Mouse (Mus musculus): ENCODE data around the gene Dolpp1. TPM values are rescaled to one million over a fixed set of nuclear protein-coding genes. Genes with fewer than 3 reads are reported as not detected.

Gene Dolpp1
- polyA plus RNA-seq, 1 experiment from 2014 or later = 33.2 TPM

DNA sequence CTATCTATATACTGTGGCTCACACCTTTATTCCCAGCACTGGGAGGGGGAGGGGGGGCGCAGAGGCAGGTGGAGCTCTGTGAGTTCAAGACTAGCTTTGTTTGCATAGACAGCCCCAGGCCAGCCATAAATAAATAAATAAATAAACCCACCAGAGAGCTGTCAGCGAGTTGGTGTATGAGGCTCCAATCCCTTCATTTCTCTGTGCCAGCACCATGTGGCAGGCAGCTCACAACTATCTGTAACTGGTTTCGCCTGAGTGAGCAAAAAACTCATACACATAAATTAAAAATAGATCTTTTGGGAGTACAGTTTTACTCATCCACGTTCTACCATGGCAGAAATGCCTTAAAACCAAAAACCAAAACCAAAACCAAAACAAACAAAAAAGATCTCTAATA lies 29.4 kb downstream of the Dolpp1 start:
- H3K36me3 ChIP-seq = peaks cover 12% of the 10 kb centered on the region
- 71% methylated on average over 4 of the region's 4 CpGs for WGBS
- H3K9ac ChIP-seq (replicated peaks) = no peak overlapping the region
- H3K4me2 ChIP-seq = no peak overlapping the region
- no peak for ATAC-seq (ENCODE audit: insufficient number of reproducible peaks, insufficient read depth, low FRiP score, low TSS enrichment, low read depth)
- H3K9me3 ChIP-seq = no peaks in the 10 kb centered on the region
- H3K4me3 ChIP-seq (replicated peaks) = no peak overlapping the region
- 0 out of 2 replicates have a peak overlapping the region, but pooled peaks have one; percentile 37 for H3K27ac ChIP-seq
- no peaks in the 10 kb centered on the region for H3K27me3 ChIP-seq
- peaks cover 38% of the 10 kb centered on the region for H3K4me1 ChIP-seq (replicated peaks)

GRCm38 (mm10) chr2:30429156-30429555 lies 37.1 kb downstream of the Dolpp1 start:
- Histone ChIP-seq H3K36me3 (peaks cover 83% of the 10 kb centered on the region), H3K4me3 (replicated peaks) (no peak overlapping the region), H3K4me1 (replicated peaks) (no peaks in the 10 kb centered on the region), H3K9ac (replicated peaks) (no peak overlapping the region), H3K4me2 (no peak overlapping the region), H3K27me3 (no peaks in the 10 kb centered on the region), H3K27ac (no peak overlapping the region), H3K9me3 (no peaks in the 10 kb centered on the region)
- ATAC-seq (ENCODE audit: insufficient number of reproducible peaks, insufficient read depth, low FRiP score, low TSS enrichment, low read depth) = no peak

GRCm38 (mm10) chr2:30435326-30436155 lies 43.5 kb downstream of the Dolpp1 start:
- 62% methylated on average over 5 of the region's 5 CpGs for WGBS

DNA sequence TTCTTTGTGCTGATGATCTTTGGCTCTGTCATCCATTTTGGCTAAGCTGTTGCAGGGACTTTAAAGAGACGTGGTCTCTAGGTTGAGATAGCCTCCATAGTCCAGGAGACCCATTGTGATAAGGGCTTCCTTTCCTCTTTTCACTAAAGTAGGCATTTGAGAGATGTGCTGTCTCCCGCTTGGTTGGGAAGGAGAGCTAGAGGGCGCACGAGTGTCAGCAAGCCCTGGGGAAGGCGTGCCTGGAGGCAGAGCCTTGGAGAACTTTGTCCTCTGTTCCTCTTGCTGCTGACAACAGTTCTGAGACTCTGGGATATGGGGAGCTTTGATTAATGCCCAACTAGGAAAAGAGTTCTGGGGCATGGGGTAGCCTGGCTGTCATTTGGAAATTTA lies 44.1 kb downstream of the Dolpp1 start:
- H3K4me3 ChIP-seq (replicated peaks) = no peak overlapping the region
- H3K27ac ChIP-seq = no peak overlapping the region
- no peaks in the 10 kb centered on the region for H3K9me3 ChIP-seq
- H3K36me3 ChIP-seq = peaks cover 87% of the 10 kb centered on the region
- no peak overlapping the region for H3K9ac ChIP-seq (replicated peaks)
- no peak overlapping the region for H3K4me2 ChIP-seq
- H3K4me1 ChIP-seq (replicated peaks) = peaks cover 19% of the 10 kb centered on the region
- ATAC-seq (ENCODE audit: insufficient number of reproducible peaks, insufficient read depth, low FRiP score, low TSS enrichment, low read depth) = no peak
- H3K27me3 ChIP-seq = no peaks in the 10 kb centered on the region
- 86% methylated on average over 5 of the region's 5 CpGs for WGBS

More at GRCm38 (mm10) chr2:30435326-30436155, 43.5 kb downstream of the Dolpp1 start:
- Histone ChIP-seq H3K9me3 (no peaks in the 10 kb centered on the region), H3K4me2 (no peak overlapping the region), H3K4me3 (replicated peaks) (no peak overlapping the region), H3K27me3 (no peaks in the 10 kb centered on the region), H3K9ac (replicated peaks) (no peak overlapping the region), H3K27ac (no peak overlapping the region), H3K4me1 (replicated peaks) (peaks cover 13% of the 10 kb centered on the region), H3K36me3 (peaks cover 92% of the 10 kb centered on the region)
- ATAC-seq (ENCODE audit: insufficient number of reproducible peaks, insufficient read depth, low FRiP score, low TSS enrichment, low read depth) = no peak

- no peak overlapping the region for H3K4me2 ChIP-seq
- H3K36me3 ChIP-seq = peaks cover 81% of the 10 kb centered on the region
- H3K27me3 ChIP-seq = no peaks in the 10 kb centered on the region
- H3K9ac ChIP-seq (replicated peaks) = no peak overlapping the region
- H3K4me3 ChIP-seq (replicated peaks) = no peak overlapping the region
- peaks cover 24% of the 10 kb centered on the region for H3K4me1 ChIP-seq (replicated peaks)
- no peak for ATAC-seq (ENCODE audit: insufficient number of reproducible peaks, insufficient read depth, low FRiP score, low TSS enrichment, low read depth)
- no peaks in the 10 kb centered on the region for H3K9me3 ChIP-seq
- 83% methylated on average over 4 of the region's 4 CpGs for WGBS
- no peak overlapping the region for H3K27ac ChIP-seq
These were observed 44.8 kb downstream of the Dolpp1 start for GRCm38 (mm10) chr2:30436809-30437208.

DNA sequence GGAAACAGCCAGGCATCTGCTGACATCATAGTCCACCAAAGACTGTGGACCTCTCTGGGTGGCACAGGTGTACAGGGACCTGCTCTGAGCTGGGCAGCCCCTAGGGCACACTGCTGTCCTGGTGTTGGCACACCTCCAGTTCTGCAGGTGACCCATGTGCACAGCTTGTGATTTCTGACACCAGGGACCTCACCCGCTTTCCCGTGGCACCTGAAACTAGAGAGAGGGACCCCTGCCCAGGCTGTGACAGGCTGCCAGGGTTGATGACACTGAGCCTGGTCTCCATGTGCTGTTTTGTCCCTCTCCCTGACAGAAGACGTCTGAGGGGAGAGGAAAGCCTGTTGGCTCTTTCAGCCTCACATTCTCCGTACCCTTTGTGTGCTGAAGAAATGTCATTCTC lies 45.7 kb downstream of the Dolpp1 start:
- no peaks in the 10 kb centered on the region for H3K27me3 ChIP-seq
- no peak for ATAC-seq (ENCODE audit: insufficient number of reproducible peaks, insufficient read depth, low FRiP score, low TSS enrichment, low read depth)
- no peaks in the 10 kb centered on the region for H3K9me3 ChIP-seq
- peaks cover 34% of the 10 kb centered on the region for H3K4me1 ChIP-seq (replicated peaks)
- H3K36me3 ChIP-seq = peaks cover 75% of the 10 kb centered on the region
- WGBS = 96% methylated on average over 4 of the region's 4 CpGs
- H3K9ac ChIP-seq (replicated peaks) = no peak overlapping the region
- 0 out of 2 replicates have a peak overlapping the region, but pooled peaks have one; percentile 17 for H3K27ac ChIP-seq
- no peak overlapping the region for H3K4me3 ChIP-seq (replicated peaks)
- no peak overlapping the region for H3K4me2 ChIP-seq

DNA sequence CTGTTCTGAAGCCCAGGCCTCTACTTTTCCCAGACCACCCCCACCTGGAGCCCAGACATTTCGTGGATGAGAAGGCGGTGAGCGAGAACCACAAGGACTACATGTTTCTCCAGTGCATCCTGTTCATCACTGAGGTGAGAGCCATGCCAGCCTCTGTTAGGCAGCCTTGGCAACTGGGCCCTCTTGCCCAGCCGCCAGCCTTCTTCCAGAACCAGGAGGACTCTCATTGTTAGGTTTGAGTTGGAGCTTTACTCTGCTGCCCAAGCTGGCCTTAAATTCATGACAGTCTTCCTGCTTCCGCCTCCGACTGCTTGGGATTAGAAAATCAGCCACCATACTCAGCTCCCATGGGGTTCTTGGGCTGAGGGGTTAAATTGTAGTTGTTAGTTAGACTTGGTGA lies 47.6 kb downstream of the Dolpp1 start:
- Histone ChIP-seq H3K9ac (replicated peaks) (no peak overlapping the region; the same call in 1 of the 2 replicates), H3K36me3 (peaks cover 76% of the 10 kb centered on the region), H3K4me1 (replicated peaks) (peaks cover 52% of the 10 kb centered on the region), H3K9me3 (no peaks in the 10 kb centered on the region), H3K4me2 (no peak overlapping the region), H3K27me3 (no peaks in the 10 kb centered on the region), H3K27ac (peak overlapping the region; percentile 100), H3K4me3 (replicated peaks) (no peak overlapping the region)
- 94% methylated on average over 6 of the region's 6 CpGs for whole genome bisulfite sequencing
- ATAC-seq (ENCODE audit: insufficient number of reproducible peaks, insufficient read depth, low FRiP score, low TSS enrichment, low read depth) = no peak

- H3K4me2 ChIP-seq = peak overlapping the region; percentile 55; the same call in 1 of the 2 replicates
- H3K9ac ChIP-seq (replicated peaks) = peak overlapping the region; percentile 44
- ATAC-seq (ENCODE audit: insufficient number of reproducible peaks, insufficient read depth, low FRiP score, low TSS enrichment, low read depth) = no peak
- H3K36me3 ChIP-seq = peaks cover 78% of the 10 kb centered on the region
- no peaks in the 10 kb centered on the region for H3K27me3 ChIP-seq
- H3K9me3 ChIP-seq = no peaks in the 10 kb centered on the region
- 59% methylated on average over 3 of the region's 3 CpGs for WGBS
- no peak overlapping the region for H3K4me3 ChIP-seq (replicated peaks)
- H3K27ac ChIP-seq = peak overlapping the region; percentile 100
- peaks cover 58% of the 10 kb centered on the region for H3K4me1 ChIP-seq (replicated peaks)
These were observed 48.2 kb downstream of the Dolpp1 start for GRCm38 (mm10) chr2:30440211-30440700.

- Histone ChIP-seq H3K9ac (replicated peaks) (peak overlapping the region; percentile 52), H3K4me1 (replicated peaks) (peaks cover 65% of the 10 kb centered on the region), H3K4me2 (peak overlapping the region; percentile 55), H3K9me3 (no peaks in the 10 kb centered on the region), H3K27me3 (no peaks in the 10 kb centered on the region), H3K4me3 (replicated peaks) (peak overlapping the region; percentile 22), H3K36me3 (peaks cover 79% of the 10 kb centered on the region), H3K27ac (peak overlapping the region; percentile 100)
- peak; percentile 34 for ATAC-seq (ENCODE audit: insufficient number of reproducible peaks, insufficient read depth, low FRiP score, low TSS enrichment, low read depth)
- WGBS = 13% methylated on average over 12 of the region's 12 CpGs
These were observed 48.9 kb downstream of the Dolpp1 start for GRCm38 (mm10) chr2:30440701-30441517.

DNA sequence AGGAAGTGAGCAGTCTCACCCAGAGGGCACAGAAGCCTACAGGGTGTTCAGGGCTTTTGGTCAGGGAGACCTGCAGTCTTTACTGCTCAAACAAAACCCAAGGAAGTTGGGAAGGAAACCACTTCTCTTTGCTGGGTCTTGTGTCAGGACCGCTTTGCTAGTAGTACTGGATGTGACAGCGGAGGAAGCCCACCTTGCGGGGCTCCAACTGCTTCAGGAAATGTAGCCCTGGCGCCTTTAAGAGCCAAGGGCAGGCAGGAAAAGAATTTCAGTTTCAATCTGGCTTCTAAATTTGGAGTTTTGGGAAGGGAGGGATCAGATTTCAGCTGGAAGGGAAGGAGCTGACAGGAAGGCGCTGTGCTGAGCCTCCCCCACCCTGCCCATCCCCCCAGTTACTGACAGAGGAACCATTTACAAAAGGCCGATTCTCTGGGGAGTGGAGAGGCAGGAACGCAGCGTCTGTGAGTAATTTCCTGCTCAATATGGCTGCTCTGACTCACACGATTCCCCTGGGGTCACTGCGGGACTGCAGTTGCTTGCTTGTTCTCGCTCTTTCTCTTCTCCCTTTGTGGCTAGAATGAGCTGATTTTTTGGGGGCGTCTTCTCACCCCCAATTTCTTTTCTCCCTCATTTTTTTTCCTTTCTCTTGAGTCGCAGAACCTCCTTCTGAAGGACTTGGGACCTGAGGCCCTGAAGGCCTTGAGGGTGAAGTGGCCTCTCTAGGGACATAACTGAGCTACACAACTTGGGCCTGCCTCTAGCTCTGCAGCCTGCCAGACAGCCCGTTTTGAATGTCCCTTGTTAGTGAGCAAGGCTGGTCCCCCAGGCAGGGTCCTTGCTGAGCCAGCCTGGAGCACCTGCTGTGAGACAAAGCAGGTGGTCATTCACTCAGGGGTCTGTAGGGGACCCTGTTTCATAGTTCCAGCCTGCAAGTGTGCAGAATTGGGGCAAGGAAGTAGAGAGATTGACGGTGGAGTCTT lies 49.8 kb downstream of the Dolpp1 start:
- H3K36me3 ChIP-seq = peaks cover 80% of the 10 kb centered on the region
- peak overlapping the region; percentile 22 for H3K4me3 ChIP-seq (replicated peaks)
- peak overlapping the region; percentile 52 for H3K9ac ChIP-seq (replicated peaks)
- H3K4me1 ChIP-seq (replicated peaks) = peaks cover 71% of the 10 kb centered on the region
- 2% methylated on average over 15 of the region's 15 CpGs for WGBS
- ATAC-seq (ENCODE audit: insufficient number of reproducible peaks, insufficient read depth, low FRiP score, low TSS enrichment, low read depth) = peak; percentile 89
- H3K27me3 ChIP-seq = no peaks in the 10 kb centered on the region
- peak overlapping the region; percentile 55 for H3K4me2 ChIP-seq
- H3K27ac ChIP-seq = peak overlapping the region; percentile 100
- H3K9me3 ChIP-seq = no peaks in the 10 kb centered on the region

All from limb, embryonic 12.5 days (tissue).